Mouse (Mus musculus) cerebellum, adult 2 months (tissue): ENCODE data around the gene Nlrp14.

Experiments used
- CTCF ChIP-seq: fragments of 200-500 bp; IDR thresholded peaks from 2 replicates; pipeline ENCODE4 v1.5.1; 2011; ENCODE audit warnings: low read depth, mild to moderate bottlenecking, control low read depth, low read length, moderate library complexity, borderline replicate concordance; ENCODE audit not compliant: insufficient read depth
- POLR2A ChIP-seq: fragments of 200-500 bp; IDR thresholded peaks from 2 replicates; pipeline ENCODE4 v1.6.1; 2011; ENCODE audit warnings: low read length, control low read depth, borderline replicate concordance; ENCODE audit not compliant: insufficient read depth

DNA sequence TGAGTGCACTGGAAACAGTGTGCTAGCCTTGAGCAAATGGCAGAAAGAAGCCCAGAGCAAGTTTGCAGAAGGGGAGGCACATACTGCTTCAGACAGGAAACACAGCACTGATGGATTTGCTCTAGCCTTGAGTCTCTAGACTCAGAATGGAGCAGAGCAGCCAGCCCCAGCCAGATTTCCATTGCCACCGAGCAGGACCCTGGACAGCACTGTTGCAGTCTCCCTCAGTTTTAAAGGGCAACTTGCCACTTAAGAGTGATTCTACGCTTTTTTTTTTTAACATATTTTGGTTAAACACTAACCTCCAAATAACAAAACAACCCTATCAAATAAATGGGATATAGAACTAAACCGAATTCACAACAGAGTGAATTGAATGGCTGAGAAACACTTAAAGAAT lies 35.0 kb downstream of the Nlrp14 start:
- TF ChIP-seq POLR2A (no peak), CTCF (no peak)
